Mouse (Mus musculus) MEL-GATA-1-ER (cell line): Measurements from ENCODE around the gene Gm10570.
A peak's percentile ranks its signal among the peaks of the same experiment; 100 is the strongest.

Source experiments
- DNase-seq: peaks from one replicate; pipeline ENCODE4 v3.0.0-alpha.2; 2012; ENCODE audit warnings: low read depth; ENCODE audit errors: extremely low read depth

The Gm10570 gene

GRCm38 (mm10) chr4:130273698-130274345 lies 34.7 kb downstream of the Gm10570 start:
- no peak for DNase-seq

- no peak for DNase-seq
These were observed 37.7 kb downstream of the Gm10570 start for GRCm38 (mm10) chr4:130270611-130271347.

- DNase-seq, result no peak
These were observed 38.4 kb downstream of the Gm10570 start for GRCm38 (mm10) chr4:130270089-130270488.

- no peak for DNase-seq
These were observed 39.7 kb downstream of the Gm10570 start for GRCm38 (mm10) chr4:130268736-130269135.

- DNase-seq, result no peak
These were observed 41.4 kb downstream of the Gm10570 start for GRCm38 (mm10) chr4:130267069-130267468.

- no peak for DNase-seq
These were observed 41.9 kb downstream of the Gm10570 start for GRCm38 (mm10) chr4:130266601-130267000.

- peak; percentile 32 for DNase-seq
These were observed 43.6 kb downstream of the Gm10570 start for GRCm38 (mm10) chr4:130264698-130265349.

- DNase-seq, result no peak
These were observed 44.3 kb downstream of the Gm10570 start for GRCm38 (mm10) chr4:130264131-130264530.

GRCm38 (mm10) chr4:130260406-130260805 lies 48.1 kb downstream of the Gm10570 start:
- no peak for DNase-seq
